9 mouse cellular contexts compared by ENCODE assay signal in the genomic region with DNA sequence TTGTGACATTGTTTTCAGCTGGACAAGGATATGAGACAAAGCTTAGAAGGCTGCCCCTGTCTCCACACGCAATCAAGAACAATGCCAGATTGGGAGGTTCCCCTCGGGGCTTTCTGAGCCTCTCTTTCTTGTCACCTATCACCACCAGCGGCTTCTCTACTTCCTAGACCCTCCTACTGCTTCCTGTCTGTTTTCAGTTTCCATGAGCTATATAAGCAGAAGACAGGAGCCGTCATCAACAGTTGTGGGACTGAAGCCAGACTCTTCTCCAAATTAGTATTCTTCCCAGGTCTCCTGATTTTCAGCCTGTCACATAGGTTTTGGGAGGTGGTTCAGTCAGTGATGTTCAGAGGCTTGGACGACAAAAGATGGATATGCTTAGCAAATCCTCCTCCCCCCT. TPM values are rescaled to one million over a fixed set of nuclear protein-coding genes. Genes with fewer than 3 reads are reported as not detected.
DNase-seq lines count a peak whose midpoint lies in the region; ATAC-seq and TF ChIP-seq lines count a peak whose summit lies in the region.
"Had no signal": no experiment of that assay in that cellular context is flagged by ENCODE, and none has a peak within 500 bp of the region (broad histone marks: within the 10 kb centered on the region; RNA-seq: fewer than 3 reads in every experiment).

No protein-coding gene starts in this region.

- H3K27ac ChIP-seq in forebrain, embryonic 15.5 days (replicated peaks) = no peak overlapping the region
- H3K27ac ChIP-seq in forebrain, embryonic 11.5 days (ENCODE audit: low read depth, low read length) = no peak overlapping the region
- H3K27ac ChIP-seq in MEL (ENCODE audit: control insufficient read depth, low read depth, low read length) = no peak overlapping the region
- peak overlapping the region; percentile 27; the same call in 1 of the 2 replicates for H3K27ac ChIP-seq in heart, embryonic 16.5 days (ENCODE audit: low read length)

- H3K4me2 ChIP-seq in forebrain, embryonic 15.5 days (replicated peaks) = no peak overlapping the region; the same call in 1 of the 2 replicates
- no peak overlapping the region for H3K4me2 ChIP-seq in forebrain, embryonic 11.5 days (ENCODE audit: low read depth, low read length, severe bottlenecking)
- H3K4me2 ChIP-seq in heart, embryonic 16.5 days (ENCODE audit: low read depth, low read length) = peak overlapping the region; percentile 50

- H3K4me1 ChIP-seq in forebrain, embryonic 15.5 days = no peaks in the 10 kb centered on the region
- no peaks in the 10 kb centered on the region for H3K4me1 ChIP-seq in forebrain, embryonic 11.5 days (replicated peaks; ENCODE audit: control insufficient read depth, insufficient read depth, low read length)
- peaks cover 3 to 10% of the 10 kb centered on the region in 2 experiments for H3K4me1 ChIP-seq in MEL (ENCODE audit: control insufficient read depth in 1 of 2, insufficient read depth in 2 of 2, low read length in 2 of 2)
- no peaks in the 10 kb centered on the region for H3K4me1 ChIP-seq in heart, embryonic 16.5 days (ENCODE audit: control insufficient read depth, insufficient read depth, low read length)

- TF ChIP-seq EP300 in MEL (IDR thresholded peaks at IDR 0.05; ENCODE audit: low read depth in 1 of 2, low read length in 2 of 2) = no peak

- H3K79me2 ChIP-seq in MEL (ENCODE audit: control insufficient read depth, insufficient read depth, low read length, poor library complexity) = no peaks in the 10 kb centered on the region

- TF ChIP-seq POLR2A in MEL (IDR thresholded peaks at IDR 0.05; ENCODE audit: control insufficient read depth in 1 of 2, insufficient read depth in 1 of 2, low read depth in 1 of 2, low read length in 2 of 2, poor library complexity in 1 of 2) = no peak

- no peak for TF ChIP-seq RAD21 in MEL (IDR thresholded peaks at IDR 0.05; ENCODE audit: low read depth, low read length)

- no peak overlapping the region for H3K9ac ChIP-seq in forebrain, embryonic 15.5 days (replicated peaks)
- H3K9ac ChIP-seq in forebrain, embryonic 11.5 days (ENCODE audit: low read length) = no peak overlapping the region
- H3K9ac ChIP-seq in MEL (ENCODE audit: control insufficient read depth, low read depth, low read length, poor library complexity, severe bottlenecking) = no peak overlapping the region
- peak overlapping the region; percentile 47; the same call in 1 of the 2 replicates for H3K9ac ChIP-seq in heart, embryonic 16.5 days (ENCODE audit: low read length)

- no peak overlapping the region for H3K4me3 ChIP-seq in forebrain, embryonic 15.5 days
- H3K4me3 ChIP-seq in forebrain, embryonic 11.5 days (ENCODE audit: low read depth, low read length) = no peak overlapping the region
- H3K4me3 ChIP-seq in MEL (ENCODE audit: control insufficient read depth in 1 of 2, insufficient read depth in 1 of 2, low read depth in 2 of 2, low read length in 2 of 2) = no peak overlapping the region; a peak in 1 of 4 replicates
- peak overlapping the region; percentile 19; the same call in 1 of the 2 replicates for H3K4me3 ChIP-seq in heart, embryonic 16.5 days (ENCODE audit: low read length)

- no peaks in the 10 kb centered on the region for H3K27me3 ChIP-seq in forebrain, embryonic 15.5 days
- H3K27me3 ChIP-seq in forebrain, embryonic 11.5 days (ENCODE audit: control insufficient read depth, insufficient read depth, low read length) = no peaks in the 10 kb centered on the region
- no peaks in the 10 kb centered on the region for H3K27me3 ChIP-seq in MEL (ENCODE audit: control insufficient read depth in 1 of 2, insufficient read depth in 2 of 2, low read length in 2 of 2)
- no peaks in the 10 kb centered on the region for H3K27me3 ChIP-seq in heart, embryonic 16.5 days (ENCODE audit: control insufficient read depth, insufficient read depth, low read length)

- TF ChIP-seq CTCF in MEL (IDR thresholded peaks at IDR 0.05 in 2 of 3, conservative IDR thresholded peaks at IDR 0.05 in 1 of 3; ENCODE audit: control insufficient read depth in 1 of 3, insufficient read depth in 1 of 3, low read depth in 2 of 3, low read length in 3 of 3, poor library complexity in 1 of 3, severe bottlenecking in 1 of 3) = no peak

- DNase-seq in forebrain, embryonic 11.5 days (ENCODE audit: low spot score) = no peak
- peak; percentile 38 for DNase-seq in MEL (ENCODE audit: low read depth, low spot score)
- peak; percentile 41 to 69 for DNase-seq in kidney, postnatal 25 days
- DNase-seq in testis, postnatal 10 days (ENCODE audit: low spot score) = no peak
- DNase-seq in frontal cortex, postnatal 25 days (ENCODE audit: low spot score in 2 of 2) = no peak

- no peaks in the 10 kb centered on the region for H3K9me3 ChIP-seq in forebrain, embryonic 15.5 days
- H3K9me3 ChIP-seq in forebrain, embryonic 11.5 days (ENCODE audit: control insufficient read depth, low read length) = no peaks in the 10 kb centered on the region; the same call in 1 of the 2 replicates
- H3K9me3 ChIP-seq in MEL (replicated peaks; ENCODE audit: insufficient read depth, low read length) = no peaks in the 10 kb centered on the region
- H3K9me3 ChIP-seq in heart, embryonic 16.5 days (replicated peaks; ENCODE audit: control insufficient read depth, low read length) = peaks cover 5% of the 10 kb centered on the region

- H3K36me3 ChIP-seq in forebrain, embryonic 15.5 days = no peaks in the 10 kb centered on the region
- H3K36me3 ChIP-seq in forebrain, embryonic 11.5 days (ENCODE audit: control insufficient read depth, insufficient read depth, low read length) = no peaks in the 10 kb centered on the region
- H3K36me3 ChIP-seq in MEL (ENCODE audit: control insufficient read depth in 1 of 2, insufficient read depth in 2 of 2, low read length in 2 of 2) = peaks cover 0 to 5% of the 10 kb centered on the region in 2 experiments; a peak in 2 of 4 replicates
- no peaks in the 10 kb centered on the region for H3K36me3 ChIP-seq in heart, embryonic 16.5 days (ENCODE audit: control insufficient read depth, insufficient read depth)
- H3K36me3 ChIP-seq: G1E had no signal

- ATAC-seq in forebrain, embryonic 15.5 days (replicated peaks) = 0 out of 2 replicates have a peak, but pooled peaks have one; percentile 19
- ATAC-seq in forebrain, embryonic 11.5 days (replicated peaks; ENCODE audit: low FRiP score) = no peak
- peak; percentile 68 for ATAC-seq in heart, embryonic 16.5 days (replicated peaks; ENCODE audit: extremely low read depth, insufficient read depth, low FRiP score)
- peak; percentile 48 for ATAC-seq in neutrophil, adult 5-6 weeks (ENCODE audit: extremely low read depth, insufficient number of reproducible peaks, low FRiP score, poor library complexity, severe bottlenecking)

- 28% methylated on average over 5 of the region's 5 CpGs for WGBS in forebrain, embryonic 15.5 days
- 43% methylated on average over 5 of the region's 5 CpGs for whole genome bisulfite sequencing in forebrain, embryonic 11.5 days
- WGBS in heart, embryonic 16.5 days = 18% methylated on average over 5 of the region's 5 CpGs

TF ChIP-seq in MEL, 35 proteins besides CTCF, POLR2A, EP300 and RAD21:
- TF ChIP-seq MYC (IDR thresholded peaks at IDR 0.05; ENCODE audit: low read depth, low read length) (no peak), E2F4 (IDR thresholded peaks at IDR 0.05; ENCODE audit: borderline replicate concordance, low read depth, low read length) (no peak), SIN3A (IDR thresholded peaks at IDR 0.05; ENCODE audit: low read length) (no peak), GABPA (IDR thresholded peaks at IDR 0.05; ENCODE audit: low read depth, low read length) (no peak), NRF1 (IDR thresholded peaks at IDR 0.05; ENCODE audit: insufficient read depth, low read depth, low read length, poor library complexity, severe bottlenecking) (no peak), ETS1 (IDR thresholded peaks at IDR 0.05; ENCODE audit: low read depth, low read length) (no peak), TBP (IDR thresholded peaks at IDR 0.05; ENCODE audit: low read depth, low read length) (no peak), USF1 (IDR thresholded peaks at IDR 0.05; ENCODE audit: low read depth, low read length) (no peak), CHD1 (IDR thresholded peaks at IDR 0.05; ENCODE audit: low read depth, low read length) (no peak), SMC3 (IDR thresholded peaks at IDR 0.05; ENCODE audit: low read depth, low read length) (no peak), ZC3H11A (IDR thresholded peaks at IDR 0.05; ENCODE audit: low read depth, low read length) (no peak), TAL1 (IDR thresholded peaks at IDR 0.05; ENCODE audit: low read length) (no peak), ZNF384 (IDR thresholded peaks at IDR 0.05; ENCODE audit: low read depth, low read length) (no peak)

RNA-seq across cellular contexts. Expression of a gene that starts 47.6 kb away (rescaled TPM):
- polyA plus RNA-seq in forebrain, embryonic 15.5 days (2015; fragmentation: Nextera tagmentation; extraction: Ambion mirVana) = 6.9 and 8.3 TPM in 2 replicates
- polyA plus RNA-seq in forebrain, embryonic 11.5 days (2014; fragmentation: Nextera tagmentation; extraction: Ambion mirVana) = 23.0 and 32.5 TPM in 2 replicates
- total RNA-seq in MEL (2012; rRNA removed) = 10.8 and 11.1 TPM in 2 replicates
- 10 to 100 TPM in 1 of 2 experiments, not detected in 1; 17.9 TPM for polyA plus RNA-seq in MEL (2012; ENCODE audit: insufficient read depth in 1 of 2, insufficient read length in 2 of 2, low read depth in 1 of 2, low replicate concordance in 2 of 2, missing spikeins in 1 of 2)
- 15.8 and 24.9 TPM in 2 replicates for polyA plus RNA-seq in heart, embryonic 16.5 days (2015; fragmentation: Nextera tagmentation; extraction: Ambion mirVana)
- total RNA-seq in neutrophil, adult 5-6 weeks (2017) = 83.6 and 88.1 TPM in 2 replicates

Comparison
In these comparisons a context has a peak if more than half of its experiments do, and no peak if none do; other contexts are left out.
1. DNase-seq: peak in MEL (single experiment) and kidney, postnatal 25 days (2 of 2); none in forebrain, embryonic 11.5 days (single experiment), testis, postnatal 10 days (single experiment) and frontal cortex, postnatal 25 days (0 of 2).